Mouse (Mus musculus) myocyte (in vitro differentiated cells): ENCODE data around the gene C2cd4d. TPM values are rescaled to one million over a fixed set of nuclear protein-coding genes. Genes with fewer than 3 reads are reported as not detected.

ENCODE experiments used
- H3K27me3 ChIP-seq: one replicate; pipeline ENCODE4 v1.6.1; 2011; ENCODE audit not compliant: control insufficient read depth, insufficient read depth, insufficient read length
- H3K36me3 ChIP-seq: one replicate; pipeline ENCODE4 v1.6.1; 2011; ENCODE audit not compliant: control insufficient read depth, insufficient read depth
- H3K4me2 ChIP-seq: one replicate; pipeline ENCODE4 v1.6.1; 2011; ENCODE audit warnings: low read depth, control low read depth
- H3K4me3 ChIP-seq: one replicate; pipeline ENCODE4 v1.5.1; 2011; ENCODE audit warnings: mild to moderate bottlenecking, control low read depth, moderate library complexity
- H3K79me2 ChIP-seq: one replicate; pipeline ENCODE4 v1.6.1; 2011; ENCODE audit not compliant: control insufficient read depth, insufficient read depth
- H3ac ChIP-seq: one replicate; pipeline ENCODE4 v1.6.1; 2011; ENCODE audit not compliant: control insufficient read depth, insufficient read length
- CEBPB ChIP-seq: IDR thresholded peaks from 2 replicates; pipeline ENCODE4 v1.6.1; 2011; ENCODE audit warnings: mild to moderate bottlenecking, moderate library complexity; ENCODE audit not compliant: poor library complexity, insufficient read depth, severe bottlenecking
- E2F4 ChIP-seq: IDR thresholded peaks from one replicate; pipeline ENCODE4 v1.6.1; 2011; ENCODE audit warnings: mild to moderate bottlenecking, control low read depth, moderate library complexity; ENCODE audit not compliant: insufficient read depth
- MAX ChIP-seq: IDR thresholded peaks from one replicate; pipeline ENCODE4 v1.6.1; 2011; ENCODE audit warnings: low read depth, mild to moderate bottlenecking, control low read depth
- MYOD1 ChIP-seq, 3 experiments: IDR thresholded peaks; one replicate each; pipeline ENCODE4 v1.6.1; 2011; ENCODE audit warnings: control low read depth in 2 of 3, low read depth in 2 of 3, mild to moderate bottlenecking in 2 of 3, moderate library complexity in 1 of 3; ENCODE audit not compliant: insufficient read length in 2 of 3, control insufficient read depth in 1 of 3
- MYOG ChIP-seq, 3 experiments: IDR thresholded peaks; one replicate each; pipeline ENCODE4 v1.6.1; 2011; ENCODE audit warnings: control low read depth in 2 of 3, low read depth in 2 of 3, mild to moderate bottlenecking in 2 of 3; ENCODE audit not compliant: insufficient read length in 2 of 3, control insufficient read depth in 1 of 3, insufficient read depth in 1 of 3
- POLR2A ChIP-seq: IDR thresholded peaks from one replicate; pipeline ENCODE4 v1.6.1; 2011; ENCODE audit warnings: low read depth, mild to moderate bottlenecking, control low read depth, moderate library complexity; ENCODE audit not compliant: insufficient read length
- POLR2AphosphoS2 ChIP-seq: IDR thresholded peaks from one replicate; pipeline ENCODE4 v1.6.1; 2011; ENCODE audit warnings: low read depth, control low read depth; ENCODE audit not compliant: insufficient read length
- REST ChIP-seq: IDR thresholded peaks from one replicate; pipeline ENCODE4 v1.6.1; 2011; ENCODE audit warnings: mild to moderate bottlenecking, control low read depth, moderate library complexity; ENCODE audit not compliant: insufficient read depth, insufficient read length
- SRF ChIP-seq: IDR thresholded peaks from one replicate; pipeline ENCODE4 v1.6.1; 2011; ENCODE audit warnings: low read depth; ENCODE audit not compliant: control insufficient read depth, insufficient read length
- TCF12 ChIP-seq: IDR thresholded peaks from one replicate; pipeline ENCODE4 v1.6.1; 2011; ENCODE audit warnings: mild to moderate bottlenecking, control low read depth; ENCODE audit not compliant: poor library complexity, insufficient read depth, severe bottlenecking
- TCF3 ChIP-seq: IDR thresholded peaks from one replicate; pipeline ENCODE4 v1.6.1; 2011; ENCODE audit warnings: low read depth, control low read depth; ENCODE audit not compliant: insufficient read length
- USF1 ChIP-seq: IDR thresholded peaks from one replicate; pipeline ENCODE4 v1.6.1; 2011; ENCODE audit warnings: low read depth, mild to moderate bottlenecking, control low read depth, moderate library complexity
- polyA plus RNA-seq: library from polyadenylated mRNA; unstranded; fragments of >200 nt; fragmentation: generic; extraction: Trizol; gene quantifications from one replicate; pipeline ENCODE4 v1.2.1, GENCODE M21; 2012; ENCODE audit warnings: missing spikeins

Gene C2cd4d
- polyA plus RNA-seq, 1 experiment: not detected

DNA sequence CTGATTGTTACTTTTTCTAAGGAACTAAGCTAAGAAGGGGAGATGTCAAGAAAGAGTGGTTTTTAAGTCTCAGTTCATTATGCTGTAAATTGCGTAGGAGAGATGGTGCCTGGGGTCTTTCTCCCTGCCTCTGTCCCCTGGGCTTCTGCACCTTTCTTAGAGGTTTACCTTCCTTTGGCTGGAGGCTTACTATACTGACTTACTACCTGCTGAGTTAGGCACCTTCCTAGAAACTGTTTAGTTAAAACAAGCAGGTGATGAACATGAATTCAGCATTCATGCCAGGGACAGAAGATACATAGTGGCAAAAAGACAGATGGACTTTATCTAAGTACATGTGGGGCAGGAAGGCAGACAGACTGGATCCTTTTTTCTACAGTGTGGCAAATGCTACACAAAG lies 34.1 kb downstream of the C2cd4d start:
- Histone ChIP-seq H3K79me2 (no peaks in the 10 kb centered on the region), H3K4me2 (no peak overlapping the region), H3K4me3 (no peak overlapping the region), H3K27me3 (peaks cover 45% of the 10 kb centered on the region), H3ac (no peak overlapping the region), H3K36me3 (no peaks in the 10 kb centered on the region)
- TF ChIP-seq USF1 (no peak), MAX (no peak), TCF12 (no peak), POLR2A (no peak), E2F4 (no peak), MYOD1 (IDR thresholded peaks at IDR 0.05; ENCODE audit: control insufficient read depth in 1 of 3, insufficient read length in 2 of 3, low read depth in 2 of 3) (no peak), POLR2AphosphoS2 (no peak)

DNA sequence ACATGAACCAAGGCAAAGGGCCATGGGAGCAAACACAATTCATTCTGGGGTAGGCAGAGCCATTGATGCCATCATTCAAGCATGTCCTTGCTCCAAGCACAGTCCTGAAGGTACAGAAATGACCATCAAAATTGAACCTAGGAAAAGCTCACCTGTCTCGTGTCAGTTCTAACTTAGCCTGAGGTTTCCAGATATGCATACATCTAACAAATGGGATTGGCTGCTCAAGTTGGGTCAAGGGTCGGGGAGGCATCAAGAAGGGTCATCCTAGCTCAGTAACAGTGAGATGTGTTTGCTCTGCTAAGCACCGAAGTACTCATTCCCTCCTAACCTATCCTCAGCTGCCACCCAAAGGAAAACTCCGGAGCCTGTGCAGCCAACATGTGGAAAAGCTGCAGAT lies 34.6 kb downstream of the C2cd4d start:
- no peaks in the 10 kb centered on the region for H3K79me2 ChIP-seq
- TF ChIP-seq USF1: no peak
- no peak for TF ChIP-seq SRF
- TF ChIP-seq MYOG (IDR thresholded peaks at IDR 0.05; ENCODE audit: control insufficient read depth in 1 of 3, insufficient read depth in 1 of 3, insufficient read length in 2 of 3, low read depth in 2 of 3): no peak
- no peak for TF ChIP-seq TCF12
- TF ChIP-seq CEBPB: no peak
- no peak for TF ChIP-seq POLR2A
- no peak for TF ChIP-seq E2F4
- TF ChIP-seq MYOD1 (IDR thresholded peaks at IDR 0.05; ENCODE audit: control insufficient read depth in 1 of 3, insufficient read length in 2 of 3, low read depth in 2 of 3): no peak
- no peak for TF ChIP-seq TCF3
- no peak for TF ChIP-seq REST
- no peak for TF ChIP-seq POLR2AphosphoS2
- TF ChIP-seq MAX: no peak
- H3K27me3 ChIP-seq: peaks cover 50% of the 10 kb centered on the region
- no peaks in the 10 kb centered on the region for H3K36me3 ChIP-seq
- no peak overlapping the region for H3ac ChIP-seq
- no peak overlapping the region for H3K4me3 ChIP-seq
- no peak overlapping the region for H3K4me2 ChIP-seq

DNA sequence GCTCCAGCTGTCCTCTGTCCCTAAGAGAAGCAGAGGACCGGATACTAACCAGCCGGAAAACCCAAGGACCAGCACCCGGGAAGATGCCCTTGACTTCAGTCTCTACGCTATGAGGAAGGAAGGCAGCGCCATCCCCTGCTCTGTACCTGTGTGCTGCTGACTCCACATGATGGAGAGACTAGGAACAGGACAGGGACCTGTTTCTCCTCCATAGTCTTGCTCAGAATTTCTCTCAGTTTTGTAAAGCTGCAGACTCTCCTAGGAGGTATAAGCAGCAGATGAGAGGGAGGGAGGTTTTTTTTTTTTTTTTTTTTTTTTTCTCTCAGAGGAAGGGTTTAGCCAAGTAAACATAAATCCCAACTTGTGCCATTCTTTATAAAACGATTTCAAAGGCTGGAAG lies 36.0 kb downstream of the C2cd4d start, which contains the start of gene Lingo4:
Gene Lingo4 (plus strand): TSS at position 301 of the 400 bp plus-strand sequence.
- peak within 1 kb of the TSS; percentile 22 for H3K4me2 ChIP-seq
- no peak within 1 kb of the TSS for H3ac ChIP-seq
- peaks cover 51% of the 10 kb centered on the region for H3K27me3 ChIP-seq
- H3K4me3 ChIP-seq: no peak within 1 kb of the TSS
- TF ChIP-seq USF1 (no peak), POLR2A (no peak), TCF3 (no peak)
- no peaks in the 10 kb centered on the region for H3K79me2 ChIP-seq
- no peaks in the 10 kb centered on the region for H3K36me3 ChIP-seq

DNA sequence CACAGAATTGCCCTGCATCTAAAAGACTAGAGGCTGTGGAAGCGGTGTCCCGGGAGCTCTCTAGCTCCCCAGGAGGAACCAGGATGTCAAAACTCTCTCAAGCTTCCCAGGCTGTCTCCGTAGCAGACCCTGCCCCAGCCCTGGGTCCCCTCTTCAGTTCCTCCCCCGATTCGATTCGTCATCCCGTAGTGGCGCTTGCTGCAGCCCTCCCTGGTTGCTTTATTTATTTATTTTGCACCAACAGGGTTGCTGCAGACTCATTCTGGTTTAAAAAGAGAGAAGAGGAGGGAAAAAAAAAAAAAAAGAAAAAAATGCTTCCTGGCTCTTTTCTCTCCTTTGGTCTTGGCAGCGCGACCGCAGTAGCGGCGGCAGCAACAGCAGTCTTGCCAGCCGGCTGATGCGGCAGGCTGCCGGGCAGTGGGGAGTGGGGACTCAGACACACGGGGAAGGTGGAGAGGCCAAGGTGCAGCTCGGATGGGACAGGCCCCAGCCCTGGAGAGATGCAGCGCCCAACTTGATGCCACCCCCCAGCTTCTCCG lies 36.8 kb downstream of the C2cd4d start:
- Histone ChIP-seq H3K36me3 (no peaks in the 10 kb centered on the region), H3ac (no peak overlapping the region), H3K4me2 (peak overlapping the region; percentile 22), H3K4me3 (no peak overlapping the region), H3K27me3 (peaks cover 51% of the 10 kb centered on the region), H3K79me2 (no peaks in the 10 kb centered on the region)
- no peak for TF ChIP-seq TCF3

DNA sequence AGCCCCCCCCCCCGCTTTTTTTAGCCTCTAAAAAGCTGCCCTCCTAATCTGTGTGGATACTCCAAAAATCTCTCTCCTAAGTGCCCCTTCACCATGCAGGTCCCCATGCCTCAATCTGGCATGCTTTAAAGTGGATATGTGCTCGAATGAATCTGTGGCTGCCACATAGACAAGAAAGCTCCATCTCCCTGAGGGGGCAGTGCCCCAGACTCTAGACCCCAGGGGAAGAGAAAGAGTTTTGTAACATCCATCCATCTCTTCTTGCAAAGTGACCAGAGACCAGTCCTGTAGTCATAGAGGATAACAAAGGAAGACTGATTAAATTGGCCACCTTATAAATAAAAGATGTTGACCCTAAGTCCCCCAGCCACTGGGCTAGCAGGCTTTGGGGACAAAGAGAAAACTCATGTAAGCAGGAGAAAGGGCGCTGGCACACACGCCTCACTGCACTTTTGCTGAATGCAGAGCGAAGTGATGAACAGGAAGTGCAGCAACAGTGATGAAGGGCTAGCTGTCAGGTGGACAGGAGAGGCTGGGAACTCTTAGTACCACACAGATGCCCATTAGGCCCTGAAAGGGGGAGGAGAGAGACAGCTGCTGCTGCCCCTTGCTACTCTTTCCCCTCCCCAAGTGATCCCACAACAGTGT lies 37.5 kb downstream of the C2cd4d start:
- no peak overlapping the region for H3K4me3 ChIP-seq
- no peaks in the 10 kb centered on the region for H3K36me3 ChIP-seq
- TF ChIP-seq MYOG (IDR thresholded peaks at IDR 0.05; ENCODE audit: control insufficient read depth in 1 of 3, insufficient read depth in 1 of 3, insufficient read length in 2 of 3, low read depth in 2 of 3): no peak
- no peak for TF ChIP-seq USF1
- no peak for TF ChIP-seq TCF3
- no peak for TF ChIP-seq REST
- H3ac ChIP-seq: no peak overlapping the region
- H3K27me3 ChIP-seq: peaks cover 51% of the 10 kb centered on the region
- no peak overlapping the region for H3K4me2 ChIP-seq
- no peaks in the 10 kb centered on the region for H3K79me2 ChIP-seq

DNA sequence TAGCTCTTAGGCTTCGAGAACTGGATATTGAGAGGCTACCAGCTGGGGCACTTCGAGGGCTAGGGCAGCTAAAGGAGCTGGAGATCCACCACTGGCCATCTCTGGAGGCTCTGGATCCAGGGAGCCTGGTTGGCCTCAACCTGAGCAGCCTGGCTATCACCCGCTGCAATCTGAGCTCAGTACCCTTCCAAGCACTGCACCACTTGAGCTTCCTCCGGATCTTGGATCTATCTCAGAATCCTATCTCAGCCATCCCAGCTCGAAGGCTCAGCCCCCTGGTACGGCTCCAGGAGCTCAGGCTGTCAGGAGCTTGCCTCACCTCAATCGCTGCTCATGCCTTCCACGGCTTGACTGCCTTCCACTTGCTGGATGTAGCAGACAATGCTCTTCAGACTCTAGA lies 40.2 kb downstream of the C2cd4d start:
- Histone ChIP-seq H3K36me3 (no peaks in the 10 kb centered on the region), H3K27me3 (peaks cover 42% of the 10 kb centered on the region), H3K4me2 (no peak overlapping the region), H3K79me2 (no peaks in the 10 kb centered on the region), H3K4me3 (no peak overlapping the region), H3ac (no peak overlapping the region)
- TF ChIP-seq USF1 (no peak), SRF (no peak), MYOD1 (IDR thresholded peaks at IDR 0.05; ENCODE audit: control insufficient read depth in 1 of 3, insufficient read length in 2 of 3, low read depth in 2 of 3) (no peak), REST (no peak), E2F4 (no peak), POLR2AphosphoS2 (no peak), TCF3 (no peak), TCF12 (no peak), CEBPB (no peak), MYOG (IDR thresholded peaks at IDR 0.05; ENCODE audit: control insufficient read depth in 1 of 3, insufficient read depth in 1 of 3, insufficient read length in 2 of 3, low read depth in 2 of 3) (no peak), MAX (no peak), POLR2A (no peak)
